Mouse (Mus musculus) heart, adult 18-20 months (tissue): ENCODE results near the gene Zfp628. TPM values are rescaled to one million over a fixed set of nuclear protein-coding genes. Genes with fewer than 3 reads are reported as not detected.

ENCODE experiments used
- DNase-seq, 2 experiments: peaks; one replicate each; pipeline ENCODE4 v3.0.0; 2021 to 2022; ENCODE audit warnings: mixed read lengths in 1 of 2
- total RNA-seq, 2 experiments: library from RNA; stranded (reverse); gene quantifications; 2 replicates each; pipeline ENCODE4 v1.2.3; 2021

The Zfp628 gene
- total RNA-seq, 2 experiments from 2014 or later: 5.3 to 6.4 TPM

- peak; percentile 70 to 90 for DNase-seq
These were observed 23.4 kb downstream of the Zfp628 start for GRCm38 (mm10) chr7:4938456-4938855.

GRCm38 (mm10) chr7:4940068-4940479, 25.1 kb downstream of the Zfp628 start:
- peak; percentile 83 to 96 for DNase-seq

- DNase-seq: no peak
These were observed 27.7 kb downstream of the Zfp628 start for GRCm38 (mm10) chr7:4942673-4943072.

- peak; percentile 94 to 98 for DNase-seq
These were observed 28.3 kb downstream of the Zfp628 start for GRCm38 (mm10) chr7:4943223-4943815.

GRCm38 (mm10) chr7:4947855-4948254, 32.8 kb downstream of the Zfp628 start:
- DNase-seq: peak; percentile 70 to 85

GRCm38 (mm10) chr7:4948386-4948785, 33.4 kb downstream of the Zfp628 start:
- no peak for DNase-seq

GRCm38 (mm10) chr7:4950561-4951342, 35.7 kb downstream of the Zfp628 start:
- DNase-seq: peak; percentile 45 to 69

- peak; percentile 32 to 50 for DNase-seq
These were observed 38.9 kb downstream of the Zfp628 start for GRCm38 (mm10) chr7:4953815-4954445.

- DNase-seq: no peak
These were observed 42.3 kb downstream of the Zfp628 start for GRCm38 (mm10) chr7:4957361-4957760.

- DNase-seq: no peak
These were observed 48.5 kb downstream of the Zfp628 start for GRCm38 (mm10) chr7:4963527-4963926.

- peak; percentile 83 to 91 for DNase-seq
These were observed 49.3 kb downstream of the Zfp628 start, which contains the start of gene Sbk2 for GRCm38 (mm10) chr7:4964272-4964671. Sbk2 (minus strand) TSS chr7:4964406.

GRCm38 (mm10) chr7:4964988-4965387, 50.0 kb downstream of the Zfp628 start:
- DNase-seq: no peak

- DNase-seq: no peak
These were observed 56.1 kb downstream of the Zfp628 start, which contains the start of gene Sbk3 for GRCm38 (mm10) chr7:4971068-4971467. Sbk3 (minus strand) TSS chr7:4971168.

Other genes with a start within 250 kb of the Zfp628 start
- 10 to 100 TPM; 33.8 to 38.5 TPM for gene Hspbp1, start 230.1 kb upstream of the Zfp628 start, total RNA-seq
- gene Brsk1, start 224.6 kb upstream of the Zfp628 start, total RNA-seq: 1 to 10 TPM; 1.1 to 1.2 TPM
- gene Tmem150b, start 190.0 kb upstream of the Zfp628 start, total RNA-seq: under 1 TPM in 1 of 2 experiments, not detected in 1; 0.10 TPM
- gene Kmt5c, start 175.1 kb upstream of the Zfp628 start, total RNA-seq: 10 to 100 TPM in 1 of 2 experiments, 1 to 10 TPM in 1; 9.6 to 10.0 TPM
- 1 to 10 TPM; 1.4 to 2.3 TPM for gene Cox6b2, start 162.1 kb upstream of the Zfp628 start, total RNA-seq
- gene Fam71e2, start 143.9 kb upstream of the Zfp628 start, total RNA-seq: not detected
- gene Il11, start 132.4 kb upstream of the Zfp628 start, total RNA-seq: not detected
- not detected for gene Tmem190, start 132.3 kb upstream of the Zfp628 start, total RNA-seq
- 1 to 10 TPM; 2.4 to 5.4 TPM for gene Tmem238, start 125.6 kb upstream of the Zfp628 start, total RNA-seq
- 100 to 1,000 TPM; 468 to 578 TPM for gene Rpl28, start 122.3 kb upstream of the Zfp628 start, total RNA-seq
- gene Ube2s, start 102.6 kb upstream of the Zfp628 start, total RNA-seq: 100 to 1,000 TPM in 1 of 2 experiments, 10 to 100 TPM in 1; 93.4 to 105 TPM
- not detected for gene Shisa7, start 70.5 kb upstream of the Zfp628 start, total RNA-seq
- 1 to 10 TPM; 3.5 to 6.3 TPM for gene Isoc2b, start 45.0 kb upstream of the Zfp628 start, total RNA-seq
- 10 to 100 TPM; 55.3 to 57.3 TPM for gene Isoc2a, start 38.1 kb upstream of the Zfp628 start, total RNA-seq
- not detected for gene Gm36210, start 8.7 kb upstream of the Zfp628 start, total RNA-seq
- 1 to 10 TPM; 4.2 to 6.1 TPM for gene Nat14, start 6.8 kb downstream of the Zfp628 start, total RNA-seq
- 1 to 10 TPM; 2.0 to 2.4 TPM for gene Ssc5d, start 10.6 kb downstream of the Zfp628 start, total RNA-seq
- gene Sbk2, start 49.2 kb downstream of the Zfp628 start, total RNA-seq: 10 to 100 TPM; 25.9 to 30.0 TPM
- gene Sbk3, start 56.0 kb downstream of the Zfp628 start, total RNA-seq: 10 to 100 TPM; 37.3 to 39.0 TPM
- 10 to 100 TPM; 11.0 to 12.6 TPM for gene Zfp579, start 80.9 kb downstream of the Zfp628 start, total RNA-seq
- 10 to 100 TPM in 1 of 2 experiments, 1 to 10 TPM in 1; 9.2 to 11.8 TPM for gene Zfp524, start 99.2 kb downstream of the Zfp628 start, total RNA-seq
- 10 to 100 TPM; 16.2 to 17.0 TPM for gene Fiz1, start 99.5 kb downstream of the Zfp628 start, total RNA-seq
- not detected for gene Gm44973, start 100.3 kb downstream of the Zfp628 start, total RNA-seq
- 10 to 100 TPM; 11.5 to 14.0 TPM for gene Zfp865, start 105.2 kb downstream of the Zfp628 start, total RNA-seq
- under 1 TPM in 1 of 2 experiments, not detected in 1; 0.20 TPM for gene Ccdc106, start 105.3 kb downstream of the Zfp628 start, total RNA-seq
- gene 4632433K11Rik, start 118.9 kb downstream of the Zfp628 start, total RNA-seq: not detected
- gene Zfp784, start 123.2 kb downstream of the Zfp628 start, total RNA-seq: 1 to 10 TPM; 5.1 to 5.5 TPM
- 1 to 10 TPM; 4.2 TPM for gene Zfp580, start 136.3 kb downstream of the Zfp628 start, total RNA-seq
- 10 to 100 TPM; 67.1 to 68.1 TPM for gene U2af2, start 146.9 kb downstream of the Zfp628 start, total RNA-seq
- 100 to 1,000 TPM; 183 to 191 TPM for gene Epn1, start 165.0 kb downstream of the Zfp628 start, total RNA-seq
- not detected for gene Rfpl4, start 201.7 kb downstream of the Zfp628 start, total RNA-seq
- 1 to 10 TPM; 7.5 to 8.3 TPM for gene Rasl2-9, start 210.7 kb downstream of the Zfp628 start, total RNA-seq
- gene Vmn1r55, start 234.5 kb downstream of the Zfp628 start, total RNA-seq: not detected